Mouse (Mus musculus) lung, embryonic 14.5 days (tissue): ENCODE data around the gene Tmem176b. TPM values are rescaled to one million over a fixed set of nuclear protein-coding genes. Genes with fewer than 3 reads are reported as not detected.
"Not testable (repeated sequence)": the region's sequence is repeated elsewhere in the genome, so short reads cannot be mapped to it uniquely, and the experiment has no call there.

ENCODE experiments used
- ATAC-seq: fragments of 200-750 bp; cut with Nextera tagmentation; 2 replicates; pipeline ENCODE4 v1.8.0; 2017; ENCODE audit warnings: mild to moderate bottlenecking, moderate TSS enrichment, moderate library complexity; ENCODE audit not compliant: insufficient read depth
- DNase-seq: peaks from one replicate; pipeline ENCODE4 v3.0.0-alpha.2; 2015
- H3K27ac ChIP-seq: fragments of 300-500 bp; sonication (generic); 2 replicates; pipeline ENCODE4 v1.5.1; 2014; ENCODE audit warnings: low read depth, mild to moderate bottlenecking, moderate library complexity
- H3K27me3 ChIP-seq: fragments of 300-500 bp; sonication (generic); 2 replicates; pipeline ENCODE4 v1.6.1; 2014; ENCODE audit warnings: low read length, control low read depth; ENCODE audit not compliant: insufficient read depth
- H3K36me3 ChIP-seq: fragments of 300-500 bp; sonication (generic); 2 replicates; pipeline ENCODE4 v1.6.1; 2014; ENCODE audit warnings: control low read depth; ENCODE audit not compliant: insufficient read depth
- H3K4me1 ChIP-seq: fragments of 300-500 bp; sonication (generic); 2 replicates; pipeline ENCODE4 v1.6.1; 2014; ENCODE audit warnings: antibody characterized with exemption, control low read depth; ENCODE audit not compliant: insufficient read depth
- H3K4me2 ChIP-seq: fragments of 300-500 bp; sonication (generic); 2 replicates; pipeline ENCODE4 v1.6.1; 2014; ENCODE audit warnings: mild to moderate bottlenecking
- H3K4me3 ChIP-seq: fragments of 300-500 bp; sonication (generic); 2 replicates; pipeline ENCODE4 v1.5.1; 2014; ENCODE audit warnings: low read depth, low read length
- H3K9ac ChIP-seq: fragments of 300-500 bp; sonication (generic); 2 replicates; pipeline ENCODE4 v1.6.1; 2014
- H3K9me3 ChIP-seq: fragments of 300-500 bp; sonication (generic); 2 replicates; pipeline ENCODE4 v1.6.1; 2016; ENCODE audit warnings: low read depth, low read length, control low read depth
- CTCF ChIP-seq: IDR thresholded peaks from 2 replicates; pipeline ENCODE4 v1.5.1; 2016; ENCODE audit warnings: antibody characterized with exemption, low read depth
- WGBS: fragments of 180-500 bp; shearing (Covaris S2); extraction: QIAGEN DNeasy Blood & Tissue Kit; methylation state at CpG from one replicate; pipeline ENCODE4 v1.1.7; 2014; 5-methylcytosine and 5-hydroxymethylcytosine counted together
- polyA plus RNA-seq: library from polyadenylated mRNA; unstranded; fragments of >200 nt; fragmentation: Nextera tagmentation; extraction: Ambion mirVana; gene quantifications from 2 replicates; pipeline ENCODE4 v1.2.1, GENCODE M21; 2014

Tmem176b gene
- 387 and 409 TPM in 2 replicates for polyA plus RNA-seq

GRCm38 (mm10) chr6:48840973-48841625, at the start of gene Tmem176b:
Gene Tmem176b (minus strand): TSS chr6:48841496.
- Histone ChIP-seq H3K4me1 (peaks cover 19% of the 10 kb centered on the region), H3K4me2 (peak within 1 kb of the TSS; percentile 93), H3K9ac (peak within 1 kb of the TSS; percentile 66), H3K27me3 (no peaks in the 10 kb centered on the region), H3K4me3 (peak within 1 kb of the TSS; percentile 52), H3K9me3 (no peaks in the 10 kb centered on the region), H3K27ac (peak within 1 kb of the TSS; percentile 94), H3K36me3 (peaks cover 55% of the 10 kb centered on the region)
- no peak for TF ChIP-seq CTCF
- ATAC-seq (peak; percentile 95), DNase-seq (peak; percentile 98)
- 0% methylated on average over 6 of the region's 6 CpGs for WGBS

- Histone ChIP-seq H3K27ac (no peak overlapping the region), H3K4me1 (no peaks in the 10 kb centered on the region), H3K4me2 (no peak overlapping the region), H3K9ac (no peak overlapping the region), H3K36me3 (no peaks in the 10 kb centered on the region), H3K9me3 (no peaks in the 10 kb centered on the region), H3K27me3 (no peaks in the 10 kb centered on the region), H3K4me3 (no peak overlapping the region)
- no peak for DNase-seq
- no peak for TF ChIP-seq CTCF
- WGBS: 51% methylated on average over 5 of the region's 5 CpGs
- ATAC-seq: no peak
Measured at GRCm38 (mm10) chr6:48876510-48877135, 35.3 kb upstream of the Tmem176b start.

GRCm38 (mm10) chr6:48875515-48875914, 34.2 kb upstream of the Tmem176b start:
- 88% methylated on average over 6 of the region's 6 CpGs for WGBS
- H3K27me3 ChIP-seq: no peaks in the 10 kb centered on the region
- no peak for ATAC-seq
- H3K36me3 ChIP-seq: no peaks in the 10 kb centered on the region
- no peaks in the 10 kb centered on the region for H3K4me1 ChIP-seq
- no peak overlapping the region for H3K4me3 ChIP-seq
- H3K27ac ChIP-seq: no peak overlapping the region
- no peak for DNase-seq
- H3K4me2 ChIP-seq: no peak overlapping the region
- no peaks in the 10 kb centered on the region for H3K9me3 ChIP-seq
- H3K9ac ChIP-seq: no peak overlapping the region
- no peak for TF ChIP-seq CTCF

- no peaks in the 10 kb centered on the region for H3K4me1 ChIP-seq
- H3K27me3 ChIP-seq: no peaks in the 10 kb centered on the region
- no peaks in the 10 kb centered on the region for H3K36me3 ChIP-seq
- TF ChIP-seq CTCF: no peak
- DNase-seq: no peak
- H3K9ac ChIP-seq: no peak overlapping the region
- no peak overlapping the region for H3K4me2 ChIP-seq
- 69% methylated on average over 4 of the region's 4 CpGs for WGBS
- no peaks in the 10 kb centered on the region for H3K9me3 ChIP-seq
- H3K4me3 ChIP-seq: no peak overlapping the region
- no peak overlapping the region for H3K27ac ChIP-seq
- ATAC-seq: no peak
Measured at GRCm38 (mm10) chr6:48874576-48874975, 33.3 kb upstream of the Tmem176b start.

- Histone ChIP-seq H3K9ac (no peak within 1 kb of the TSS), H3K4me1 (no peaks in the 10 kb centered on the region), H3K4me3 (no peak within 1 kb of the TSS), H3K36me3 (no peaks in the 10 kb centered on the region), H3K4me2 (no peak within 1 kb of the TSS), H3K27ac (no peak within 1 kb of the TSS), H3K9me3 (no peaks in the 10 kb centered on the region), H3K27me3 (no peaks in the 10 kb centered on the region)
- DNase-seq: no peak
- no peak for ATAC-seq
- TF ChIP-seq CTCF: no peak
- WGBS: 71% methylated on average over 5 of the region's 5 CpGs
Measured at GRCm38 (mm10) chr6:48872596-48872995, 31.3 kb upstream of the Tmem176b start, which contains the start of gene Aoc1. Gene Aoc1 (plus strand): TSS chr6:48872896.

- H3K36me3 ChIP-seq: no peaks in the 10 kb centered on the region
- no peak for ATAC-seq
- no peak for DNase-seq
Measured at GRCm38 (mm10) chr6:48869774-48870173, 28.5 kb upstream of the Tmem176b start.

GRCm38 (mm10) chr6:48867158-48867557, 25.9 kb upstream of the Tmem176b start:
- no peak for TF ChIP-seq CTCF
- H3K27ac ChIP-seq: no peak overlapping the region
- no peak overlapping the region for H3K9ac ChIP-seq
- H3K4me3 ChIP-seq: no peak overlapping the region
- H3K36me3 ChIP-seq: no peaks in the 10 kb centered on the region
- H3K9me3 ChIP-seq: no peaks in the 10 kb centered on the region
- 0 out of 2 replicates have a peak, but pooled peaks cover 4% of the 10 kb centered on the region for H3K4me1 ChIP-seq
- no peaks in the 10 kb centered on the region for H3K27me3 ChIP-seq
- H3K4me2 ChIP-seq: no peak overlapping the region
- 68% methylated on average over 4 of the region's 4 CpGs for WGBS
- no peak for DNase-seq
- ATAC-seq: no peak

More at GRCm38 (mm10) chr6:48869774-48870173, 28.5 kb upstream of the Tmem176b start:
- Histone ChIP-seq H3K9me3 (no peaks in the 10 kb centered on the region), H3K9ac (no peak overlapping the region), H3K4me1 (no peaks in the 10 kb centered on the region), H3K4me3 (no peak overlapping the region), H3K27ac (no peak overlapping the region), H3K27me3 (no peaks in the 10 kb centered on the region), H3K4me2 (no peak overlapping the region)
- no peak for TF ChIP-seq CTCF
- 53% methylated on average over 2 of the region's 2 CpGs for WGBS

- not testable (repeated sequence) for H3K4me3 ChIP-seq, H3K9ac ChIP-seq, H3K4me2 ChIP-seq, H3K9me3 ChIP-seq, H3K27ac ChIP-seq, H3K27me3 ChIP-seq, DNase-seq, H3K36me3 ChIP-seq, ATAC-seq, H3K4me1 ChIP-seq
- 33% methylated on average over 1 of the region's 1 CpGs for WGBS
Measured at GRCm38 (mm10) chr6:48866355-48866950, 25.2 kb upstream of the Tmem176b start.
